Mouse (Mus musculus): ENCODE results near the gene Sertad2. TPM values are rescaled to one million over a fixed set of nuclear protein-coding genes. Genes with fewer than 3 reads are reported as not detected.

Gene Sertad2
- polyA plus RNA-seq, 1 experiment: 17.4 TPM

DNA sequence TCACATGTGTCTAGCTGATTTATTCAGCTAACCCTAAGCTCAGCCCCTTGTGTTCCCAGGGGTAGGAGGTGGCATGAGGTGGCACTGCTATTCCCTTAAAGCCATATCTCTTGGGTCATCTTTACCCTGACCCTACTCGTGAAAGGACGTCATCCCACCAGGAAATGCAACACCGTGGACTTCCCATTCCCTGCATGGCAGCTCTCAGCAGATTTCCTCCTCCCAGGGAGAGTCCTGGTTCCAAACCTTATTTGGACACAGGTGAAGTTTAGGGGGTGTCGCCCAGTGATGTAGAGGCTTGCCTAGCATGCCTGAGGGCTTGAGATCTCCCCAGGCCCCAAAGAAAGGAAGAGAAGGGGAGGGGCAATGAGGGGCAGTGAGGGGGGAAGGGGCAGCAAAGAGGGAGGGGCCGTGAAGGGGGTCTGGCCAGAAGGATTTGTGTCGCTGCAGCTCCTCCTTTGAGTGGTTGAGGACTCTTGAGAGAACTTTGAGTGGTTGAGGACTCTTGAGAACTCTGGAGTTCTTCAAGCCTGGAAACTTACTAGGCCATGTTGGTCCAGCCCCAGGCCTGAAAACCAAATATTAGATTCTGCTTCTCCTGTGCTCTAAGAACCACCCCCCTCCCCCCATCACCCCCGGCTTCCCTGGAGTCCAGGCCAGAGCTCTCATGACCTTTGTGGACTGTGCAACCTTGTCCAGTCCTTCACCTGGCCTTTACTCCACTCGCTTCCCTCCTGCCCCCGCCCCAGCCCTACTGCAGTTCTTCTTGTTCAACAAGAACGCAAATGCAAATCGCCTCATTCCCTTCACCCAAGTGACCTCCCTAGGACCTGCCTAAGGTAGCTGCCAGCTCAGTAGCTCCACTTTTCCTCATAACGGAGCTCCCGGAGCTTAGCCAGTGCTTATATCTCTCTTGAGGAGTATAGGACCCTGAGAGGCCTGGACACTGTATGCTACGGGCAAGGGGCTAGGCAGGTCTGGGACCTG is 117.4 kb downstream of the Sertad2 start:
- TF ChIP-seq POLR2A (IDR thresholded peaks at IDR 0.05; ENCODE audit: extremely low read depth, insufficient read depth, low read length) (no peak), CTCF (IDR thresholded peaks at IDR 0.05; ENCODE audit: extremely low read depth, insufficient read depth, low read length) (no peak)
- Histone ChIP-seq H3K27ac (ENCODE audit: insufficient read depth, low read length) (no peak overlapping the region), H3K4me1 (ENCODE audit: control insufficient read depth, insufficient read depth, low read length) (peaks cover 6% of the 10 kb centered on the region), H3K4me3 (ENCODE audit: insufficient read depth, low read length) (no peak overlapping the region)

DNA sequence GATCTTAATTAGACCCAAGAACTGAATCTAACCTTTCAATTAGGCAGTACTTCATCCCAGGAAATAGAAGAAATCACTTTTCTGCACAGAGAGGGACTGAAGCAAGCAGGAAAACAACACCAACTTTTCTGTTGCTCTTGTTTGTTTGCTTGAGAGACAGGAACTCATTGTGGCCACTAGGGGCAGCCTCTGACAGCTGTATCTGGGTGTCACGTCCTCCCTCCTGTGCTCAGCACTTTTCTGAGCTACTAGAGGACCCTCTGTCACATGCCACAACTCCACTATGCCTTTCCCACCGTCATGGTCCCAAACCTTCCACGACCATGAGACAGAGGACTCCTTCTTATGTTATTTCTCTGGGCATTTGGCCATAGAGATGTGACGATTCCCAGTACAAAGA is 118.6 kb downstream of the Sertad2 start:
- no peak overlapping the region for H3K27ac ChIP-seq (ENCODE audit: insufficient read depth, low read length)
- TF ChIP-seq POLR2A (IDR thresholded peaks at IDR 0.05; ENCODE audit: extremely low read depth, insufficient read depth, low read length) (no peak), CTCF (IDR thresholded peaks at IDR 0.05; ENCODE audit: extremely low read depth, insufficient read depth, low read length) (peak; percentile 62)
- H3K4me1 ChIP-seq (ENCODE audit: control insufficient read depth, insufficient read depth, low read length): no peaks in the 10 kb centered on the region
- H3K4me3 ChIP-seq (ENCODE audit: insufficient read depth, low read length): no peak overlapping the region

- H3K4me1 ChIP-seq (ENCODE audit: control insufficient read depth, insufficient read depth, low read length): no peaks in the 10 kb centered on the region
- no peak for TF ChIP-seq CTCF (IDR thresholded peaks at IDR 0.05; ENCODE audit: extremely low read depth, insufficient read depth, low read length)
- TF ChIP-seq POLR2A (IDR thresholded peaks at IDR 0.05; ENCODE audit: extremely low read depth, insufficient read depth, low read length): no peak
- H3K27ac ChIP-seq (ENCODE audit: insufficient read depth, low read length): no peak overlapping the region
- no peak overlapping the region for H3K4me3 ChIP-seq (ENCODE audit: insufficient read depth, low read length)
Observed at GRCm38 (mm10) chr11:20662811-20663210, 119.8 kb downstream of the Sertad2 start.

GRCm38 (mm10) chr11:20663580-20664198 is 120.6 kb downstream of the Sertad2 start:
- Histone ChIP-seq H3K27ac (ENCODE audit: insufficient read depth, low read length) (no peak overlapping the region), H3K4me1 (ENCODE audit: control insufficient read depth, insufficient read depth, low read length) (no peaks in the 10 kb centered on the region), H3K4me3 (ENCODE audit: insufficient read depth, low read length) (no peak overlapping the region)
- TF ChIP-seq CTCF (IDR thresholded peaks at IDR 0.05; ENCODE audit: extremely low read depth, insufficient read depth, low read length) (no peak), POLR2A (IDR thresholded peaks at IDR 0.05; ENCODE audit: extremely low read depth, insufficient read depth, low read length) (no peak)

DNA sequence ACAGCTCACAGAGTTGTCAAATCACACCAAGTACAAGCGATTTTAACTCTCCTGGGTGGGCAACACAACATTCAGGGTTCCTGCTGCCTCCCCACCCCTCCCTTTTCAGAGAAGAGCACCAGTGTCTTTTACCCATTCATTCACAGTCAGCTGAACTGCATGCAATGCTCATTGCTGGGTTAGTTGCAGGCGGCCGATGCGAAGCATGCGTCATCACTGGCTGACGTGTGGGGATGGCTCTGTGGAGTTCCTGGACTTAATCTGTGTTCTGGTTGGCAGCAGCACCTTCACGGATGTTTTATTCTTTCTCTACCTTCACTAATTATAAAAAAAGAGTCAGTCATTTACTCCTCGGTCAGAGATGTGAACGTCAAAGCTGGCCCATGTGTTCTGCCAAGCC is 121.8 kb downstream of the Sertad2 start:
- Histone ChIP-seq H3K4me3 (ENCODE audit: insufficient read depth, low read length) (no peak overlapping the region), H3K27ac (ENCODE audit: insufficient read depth, low read length) (no peak overlapping the region), H3K4me1 (ENCODE audit: control insufficient read depth, insufficient read depth, low read length) (no peaks in the 10 kb centered on the region)
- TF ChIP-seq CTCF (IDR thresholded peaks at IDR 0.05; ENCODE audit: extremely low read depth, insufficient read depth, low read length) (no peak), POLR2A (IDR thresholded peaks at IDR 0.05; ENCODE audit: extremely low read depth, insufficient read depth, low read length) (no peak)

GRCm38 (mm10) chr11:20671789-20672392 is 128.8 kb downstream of the Sertad2 start:
- no peak overlapping the region for H3K4me3 ChIP-seq (ENCODE audit: insufficient read depth, low read length)
- no peaks in the 10 kb centered on the region for H3K4me1 ChIP-seq (ENCODE audit: control insufficient read depth, insufficient read depth, low read length)
- TF ChIP-seq POLR2A (IDR thresholded peaks at IDR 0.05; ENCODE audit: extremely low read depth, insufficient read depth, low read length) (no peak), CTCF (IDR thresholded peaks at IDR 0.05; ENCODE audit: extremely low read depth, insufficient read depth, low read length) (peak; percentile 12; the same call in 1 of the 2 replicates)
- no peak overlapping the region for H3K27ac ChIP-seq (ENCODE audit: insufficient read depth, low read length)

- Histone ChIP-seq H3K4me3 (ENCODE audit: insufficient read depth, low read length) (no peak overlapping the region), H3K4me1 (ENCODE audit: control insufficient read depth, insufficient read depth, low read length) (no peaks in the 10 kb centered on the region), H3K27ac (ENCODE audit: insufficient read depth, low read length) (no peak overlapping the region)
- TF ChIP-seq POLR2A (IDR thresholded peaks at IDR 0.05; ENCODE audit: extremely low read depth, insufficient read depth, low read length) (no peak), CTCF (IDR thresholded peaks at IDR 0.05; ENCODE audit: extremely low read depth, insufficient read depth, low read length) (no peak)
Observed at GRCm38 (mm10) chr11:20672513-20672912, 129.5 kb downstream of the Sertad2 start.

DNA sequence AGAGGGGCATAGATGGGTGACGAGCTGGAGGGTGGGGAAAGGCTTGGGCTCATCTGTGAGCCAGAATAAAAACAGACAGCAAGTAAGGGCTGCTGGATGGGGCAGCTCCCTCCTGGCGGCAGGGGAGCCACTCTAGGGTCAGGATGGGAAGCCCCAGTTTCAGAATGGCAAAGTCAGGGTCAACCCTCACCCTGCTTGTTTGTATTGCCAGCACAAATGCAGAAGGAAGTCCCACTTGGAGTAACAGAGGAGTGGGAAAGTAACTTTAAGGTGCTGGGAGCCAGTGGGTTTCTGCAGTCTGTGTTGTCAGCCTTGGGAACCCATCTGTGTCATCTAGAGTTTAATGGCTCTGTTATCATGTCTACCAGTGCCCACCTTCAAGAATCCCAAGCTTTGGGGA is 136.3 kb downstream of the Sertad2 start:
- Histone ChIP-seq H3K4me1 (ENCODE audit: control insufficient read depth, insufficient read depth, low read length) (no peaks in the 10 kb centered on the region), H3K4me3 (ENCODE audit: insufficient read depth, low read length) (no peak overlapping the region), H3K27ac (ENCODE audit: insufficient read depth, low read length) (no peak overlapping the region)
- no peak for TF ChIP-seq POLR2A (IDR thresholded peaks at IDR 0.05; ENCODE audit: extremely low read depth, insufficient read depth, low read length)
- TF ChIP-seq CTCF (IDR thresholded peaks at IDR 0.05; ENCODE audit: extremely low read depth, insufficient read depth, low read length): no peak

DNA sequence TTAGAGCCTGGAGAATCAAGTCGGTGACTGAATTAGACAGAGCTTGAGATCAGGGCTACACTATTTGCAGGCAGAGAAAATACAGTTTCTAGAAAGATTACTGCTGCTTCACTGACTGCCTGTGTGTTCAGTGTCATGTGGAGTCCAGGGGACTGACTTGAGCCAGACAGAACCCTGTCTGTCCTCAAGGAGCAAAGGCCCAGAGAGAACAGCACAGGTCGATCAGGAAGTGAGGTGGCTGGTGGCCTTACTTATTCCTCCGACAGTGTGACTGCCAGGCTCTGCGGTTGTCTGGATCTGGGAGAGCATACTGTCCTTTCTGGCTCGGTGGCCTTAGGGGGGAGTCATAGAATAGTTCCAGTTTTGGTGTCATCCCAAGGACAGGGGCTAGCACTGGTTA is 137.7 kb downstream of the Sertad2 start:
- TF ChIP-seq POLR2A (IDR thresholded peaks at IDR 0.05; ENCODE audit: extremely low read depth, insufficient read depth, low read length) (no peak), CTCF (IDR thresholded peaks at IDR 0.05; ENCODE audit: extremely low read depth, insufficient read depth, low read length) (no peak)

More for the DNA sequence above, 137.7 kb downstream of the Sertad2 start:
- H3K27ac ChIP-seq (ENCODE audit: insufficient read depth, low read length): no peak overlapping the region
- no peaks in the 10 kb centered on the region for H3K4me1 ChIP-seq (ENCODE audit: control insufficient read depth, insufficient read depth, low read length)
- H3K4me3 ChIP-seq (ENCODE audit: insufficient read depth, low read length): no peak overlapping the region
